Mouse (Mus musculus) limb, embryonic 14.5 days (tissue): ENCODE measurements around the gene Kat14. TPM values are rescaled to one million over a fixed set of nuclear protein-coding genes. Genes with fewer than 3 reads are reported as not detected.

ENCODE experiments used
- ATAC-seq: fragments of 200-750 bp; cut with Nextera tagmentation; 2 replicates; pipeline ENCODE4 v1.8.0; 2017; ENCODE audit warnings: low read depth, moderate number of reproducible peaks, moderate TSS enrichment; ENCODE audit not compliant: low FRiP score
- DNase-seq: peaks from one replicate; pipeline ENCODE4 v3.0.0-alpha.2; 2015; ENCODE audit warnings: low spot score
- H3K27ac ChIP-seq: fragments of 300-500 bp; sonication (generic); replicated peaks from 2 replicates; pipeline ENCODE4 v1.5.1; 2014; ENCODE audit warnings: low read depth, mild to moderate bottlenecking, low read length, moderate library complexity, mixed read lengths
- H3K27me3 ChIP-seq: fragments of 300-500 bp; sonication (generic); 2 replicates; pipeline ENCODE4 v1.6.1; 2014; ENCODE audit warnings: low read length, mixed read lengths; ENCODE audit not compliant: control insufficient read depth, insufficient read depth
- H3K36me3 ChIP-seq: fragments of 300-500 bp; sonication (generic); 2 replicates; pipeline ENCODE4 v1.6.1; 2014; ENCODE audit warnings: mild to moderate bottlenecking, low read length, moderate library complexity, mixed read lengths; ENCODE audit not compliant: control insufficient read depth, insufficient read depth
- H3K4me1 ChIP-seq: fragments of 300-500 bp; sonication (generic); 2 replicates; pipeline ENCODE4 v1.6.1; 2014; ENCODE audit warnings: antibody characterized with exemption, low read length, mixed read lengths; ENCODE audit not compliant: control insufficient read depth, insufficient read depth
- H3K4me2 ChIP-seq: fragments of 300-500 bp; sonication (generic); replicated peaks from 2 replicates; pipeline ENCODE4 v1.6.1; 2014; ENCODE audit warnings: low read depth, mild to moderate bottlenecking, low read length, moderate library complexity; ENCODE audit not compliant: severe bottlenecking
- H3K4me3 ChIP-seq: fragments of 300-500 bp; sonication (generic); replicated peaks from 2 replicates; pipeline ENCODE4 v1.5.1; 2014; ENCODE audit warnings: low read length
- H3K9ac ChIP-seq: fragments of 300-500 bp; sonication (generic); 2 replicates; pipeline ENCODE4 v1.6.1; 2014; ENCODE audit warnings: mild to moderate bottlenecking, low read depth, low read length, moderate library complexity; ENCODE audit not compliant: severe bottlenecking
- H3K9me3 ChIP-seq: fragments of 300-500 bp; sonication (generic); 2 replicates; pipeline ENCODE4 v1.6.1; 2016; ENCODE audit warnings: low read length; ENCODE audit not compliant: control insufficient read depth
- POLR2A ChIP-seq: fragments of 200-500 bp; IDR thresholded peaks from 2 replicates; pipeline ENCODE4 v1.8.0; 2012; ENCODE audit warnings: inconsistent platforms, mild to moderate bottlenecking, moderate library complexity, borderline replicate concordance; ENCODE audit not compliant: insufficient read depth, insufficient read length; ENCODE audit errors: extremely low read depth
- WGBS: fragments of 180-500 bp; shearing (Covaris S2); extraction: QIAGEN DNeasy Blood & Tissue Kit; methylation state at CpG from one replicate; pipeline ENCODE4 v1.1.7; 2014; 5-methylcytosine and 5-hydroxymethylcytosine counted together
- polyA plus RNA-seq, 2 experiments: library from polyadenylated mRNA; depleted of rRNA in 1 of 2; stranded (reverse) in 1 of 2; unstranded in 1 of 2; fragments of >200 nt; fragmentation: Nextera tagmentation in 1 of 2; extraction: Ambion mirVana in 1 of 2; gene quantifications; 2 replicates each; pipeline versions ENCODE4 v1.2.1 to v1.2.3; 2012 to 2014

The Kat14 gene
- polyA plus RNA-seq, 2 experiments = 38.8 to 40.9 TPM

DNA sequence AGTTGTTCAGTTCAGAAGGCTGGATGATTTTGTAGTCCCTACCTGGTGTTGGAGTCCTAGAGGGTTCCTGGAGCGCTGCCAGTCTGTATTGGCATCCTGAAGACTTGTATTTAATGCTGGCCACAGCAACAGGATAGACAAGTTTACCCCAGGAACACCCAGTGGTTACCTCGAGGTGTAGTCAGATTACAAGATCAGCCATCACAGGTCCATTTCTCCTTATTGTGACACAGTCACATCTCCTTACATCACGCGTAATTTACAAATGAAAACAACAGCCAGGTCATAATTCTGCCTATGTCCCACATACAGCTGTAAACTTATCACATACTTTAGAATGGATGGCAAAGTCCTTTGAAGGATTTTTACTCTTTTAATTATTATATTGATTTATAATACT is 40.3 kb downstream of the Kat14 start:
- Histone ChIP-seq H3K4me3 (no peak overlapping the region), H3K4me1 (no peaks in the 10 kb centered on the region), H3K36me3 (peaks cover 54% of the 10 kb centered on the region), H3K9ac (no peak overlapping the region), H3K27me3 (no peaks in the 10 kb centered on the region), H3K27ac (no peak overlapping the region), H3K9me3 (no peaks in the 10 kb centered on the region), H3K4me2 (no peak overlapping the region)
- no peak for TF ChIP-seq POLR2A
- no peak for ATAC-seq
- WGBS = 91% methylated on average over 4 of the region's 4 CpGs
- DNase-seq = no peak

DNA sequence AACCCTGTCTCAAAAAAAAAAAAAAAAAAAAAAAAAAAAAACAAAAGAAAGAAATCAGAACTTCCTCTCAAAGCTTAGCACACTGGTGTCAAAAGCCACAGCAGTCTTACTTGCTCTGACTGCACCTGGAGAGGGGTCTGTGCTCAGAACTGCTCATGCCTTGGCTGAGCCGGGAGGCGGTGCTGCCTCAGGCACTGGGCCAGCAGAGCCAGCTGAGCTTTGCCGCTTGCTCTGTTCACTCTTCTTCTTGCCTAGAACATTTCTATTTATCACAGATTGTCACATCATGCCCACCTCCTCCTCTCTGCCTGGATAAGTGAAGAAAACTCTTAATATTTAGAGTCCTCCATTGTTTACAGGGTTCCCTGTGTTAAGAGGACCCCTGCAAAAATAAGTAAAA is 41.8 kb downstream of the Kat14 start:
- no peak overlapping the region for H3K4me2 ChIP-seq
- no peak overlapping the region for H3K27ac ChIP-seq
- 83% methylated on average over 3 of the region's 3 CpGs for WGBS
- no peaks in the 10 kb centered on the region for H3K9me3 ChIP-seq
- H3K4me3 ChIP-seq = no peak overlapping the region
- ATAC-seq (no peak), DNase-seq (no peak)
- H3K36me3 ChIP-seq = peaks cover 42% of the 10 kb centered on the region
- no peaks in the 10 kb centered on the region for H3K4me1 ChIP-seq
- TF ChIP-seq POLR2A = no peak
- no peak overlapping the region for H3K9ac ChIP-seq
- no peaks in the 10 kb centered on the region for H3K27me3 ChIP-seq

GRCm38 (mm10) chr2:144414646-144415045 is 45.9 kb downstream of the Kat14 start:
- Histone ChIP-seq H3K9ac (no peak overlapping the region), H3K4me2 (no peak overlapping the region), H3K4me1 (peaks cover 4% of the 10 kb centered on the region; the same call in 1 of the 2 replicates), H3K9me3 (no peaks in the 10 kb centered on the region), H3K27ac (no peak overlapping the region), H3K27me3 (no peaks in the 10 kb centered on the region), H3K4me3 (no peak overlapping the region), H3K36me3 (peaks cover 6% of the 10 kb centered on the region; the same call in 1 of the 2 replicates)
- WGBS = 96% methylated on average over 1 of the region's 1 CpGs
- ATAC-seq = no peak
- DNase-seq = no peak
- TF ChIP-seq POLR2A = no peak

DNA sequence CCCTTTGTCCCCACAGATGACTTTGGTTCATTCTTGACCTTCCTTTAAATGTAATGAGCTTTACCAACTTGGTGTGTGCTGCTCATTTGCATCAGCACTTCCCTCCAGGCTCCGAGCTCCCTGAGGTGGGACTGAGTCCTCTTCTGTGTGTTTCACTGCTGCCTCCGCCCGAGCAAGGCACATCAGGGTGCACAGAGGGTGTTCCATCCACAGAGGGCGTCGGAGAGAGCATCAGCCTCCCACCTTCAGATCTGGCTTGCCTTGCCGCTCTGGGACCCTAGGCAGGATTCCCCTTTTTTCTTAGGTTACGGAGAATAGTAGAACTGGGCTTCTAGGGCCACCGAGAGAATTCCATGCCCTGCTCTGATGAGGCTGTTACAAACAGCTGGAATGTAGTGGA is 48.1 kb downstream of the Kat14 start:
- Histone ChIP-seq H3K27me3 (no peaks in the 10 kb centered on the region), H3K36me3 (no peaks in the 10 kb centered on the region), H3K9me3 (no peaks in the 10 kb centered on the region), H3K4me1 (peaks cover 4% of the 10 kb centered on the region; the same call in 1 of the 2 replicates), H3K4me3 (no peak overlapping the region), H3K4me2 (no peak overlapping the region), H3K9ac (no peak overlapping the region), H3K27ac (no peak overlapping the region)
- WGBS = 52% methylated on average over 8 of the region's 8 CpGs
- no peak for DNase-seq
- ATAC-seq = no peak
- no peak for TF ChIP-seq POLR2A

DNA sequence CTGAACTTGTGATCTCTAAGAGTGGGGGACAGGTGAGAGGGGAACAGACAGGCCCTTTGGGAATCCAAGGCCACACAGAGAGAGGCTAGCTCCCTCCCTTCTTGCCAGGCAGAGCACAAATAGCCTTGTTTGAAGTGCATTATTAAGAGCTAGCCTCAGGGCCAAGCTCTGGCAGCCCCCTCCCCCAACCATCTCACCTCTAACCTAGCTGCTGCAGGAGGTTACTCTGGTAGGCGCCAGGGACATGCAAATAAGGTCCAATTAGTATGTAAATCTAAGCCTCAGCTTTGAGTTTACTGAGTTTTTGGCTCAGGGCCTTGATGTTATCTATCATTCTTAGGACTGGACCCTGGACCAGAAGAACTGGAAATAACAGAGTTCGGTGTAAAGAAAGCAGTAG is 49.3 kb downstream of the Kat14 start:
- DNase-seq (no peak), ATAC-seq (no peak)
- H3K9me3 ChIP-seq = no peaks in the 10 kb centered on the region
- H3K27me3 ChIP-seq = no peaks in the 10 kb centered on the region
- no peaks in the 10 kb centered on the region for H3K36me3 ChIP-seq
- H3K27ac ChIP-seq = no peak overlapping the region
- peaks cover 4% of the 10 kb centered on the region; the same call in 1 of the 2 replicates for H3K4me1 ChIP-seq
- no peak overlapping the region for H3K9ac ChIP-seq
- no peak overlapping the region for H3K4me3 ChIP-seq
- TF ChIP-seq POLR2A = no peak
- 19% methylated on average over 2 of the region's 2 CpGs for WGBS
- H3K4me2 ChIP-seq = no peak overlapping the region
